Comparison of ENCODE assay signal across 8 mouse cellular contexts in genomic region chr2:31139991-31140771, GRCm38 (mm10). TPM values are rescaled to one million over a fixed set of nuclear protein-coding genes. Genes with fewer than 3 reads are reported as not detected.
DNase-seq lines count a peak whose midpoint lies in the region; ATAC-seq and TF ChIP-seq lines count a peak whose summit lies in the region.

No protein-coding gene starts in this region.

- H3K9ac ChIP-seq in kidney, embryonic 14.5 days (ENCODE audit: low read depth, low read length), result no peak overlapping the region; the same call in 1 of the 2 replicates
- H3K9ac ChIP-seq in hindbrain, embryonic 16.5 days (ENCODE audit: low read depth, low read length), result peak overlapping the region; percentile 97
- peak overlapping the region; percentile 96; the same call in 1 of the 2 replicates for H3K9ac ChIP-seq in midbrain, embryonic 16.5 days (ENCODE audit: low read depth, low read length)

- peak overlapping the region; percentile 88; the same call in 1 of the 2 replicates for H3K4me3 ChIP-seq in kidney, embryonic 14.5 days (ENCODE audit: low read length)
- H3K4me3 ChIP-seq in cortical plate, adult 2 months (ENCODE audit: insufficient read depth, low read length), result peak overlapping the region; percentile 97
- peak overlapping the region; percentile 94 for H3K4me3 ChIP-seq in hindbrain, embryonic 16.5 days (ENCODE audit: low read length)
- peak overlapping the region; percentile 75 for H3K4me3 ChIP-seq in midbrain, embryonic 16.5 days (ENCODE audit: low read depth, low read length)

- H3K4me1 ChIP-seq in kidney, embryonic 14.5 days (ENCODE audit: control insufficient read depth, insufficient read depth, low read length), result peaks cover 14% of the 10 kb centered on the region; the same call in 1 of the 2 replicates
- H3K4me1 ChIP-seq in cortical plate, adult 2 months (ENCODE audit: control insufficient read depth, insufficient read depth, low read length), result peaks cover 2% of the 10 kb centered on the region; the same call in 1 of the 2 replicates
- peaks cover 11% of the 10 kb centered on the region for H3K4me1 ChIP-seq in hindbrain, embryonic 16.5 days (ENCODE audit: control insufficient read depth, insufficient read depth, low read depth, low read length)
- peaks cover 10% of the 10 kb centered on the region for H3K4me1 ChIP-seq in midbrain, embryonic 16.5 days (ENCODE audit: control insufficient read depth, insufficient read depth, low read length)

- TF ChIP-seq CTCF in cortical plate, adult 2 months (IDR thresholded peaks at IDR 0.05; ENCODE audit: extremely low read depth, insufficient read depth, low read length), result no peak

- no peaks in the 10 kb centered on the region for H3K9me3 ChIP-seq in kidney, embryonic 14.5 days (ENCODE audit: control insufficient read depth, low read length)
- H3K9me3 ChIP-seq in hindbrain, embryonic 16.5 days (ENCODE audit: control insufficient read depth, low read length), result no peaks in the 10 kb centered on the region
- no peaks in the 10 kb centered on the region for H3K9me3 ChIP-seq in midbrain, embryonic 16.5 days (replicated peaks; ENCODE audit: control insufficient read depth, low read length, poor library complexity, severe bottlenecking)

- DNase-seq in kidney, postnatal 4 days, result no peak
- DNase-seq in natural killer cell, adult 2 months (ENCODE audit: low spot score in 2 of 2), result no peak
- DNase-seq in layer of hippocampus, adult 9-10 months (ENCODE audit: low spot score), result no peak
- DNase-seq in MN1 (ENCODE audit: low spot score), result no peak

- peak overlapping the region; percentile 90 for H3K4me2 ChIP-seq in kidney, embryonic 14.5 days (replicated peaks; ENCODE audit: low read depth, low read length)
- H3K4me2 ChIP-seq in hindbrain, embryonic 16.5 days (ENCODE audit: low read length), result peak overlapping the region; percentile 89
- peak overlapping the region; percentile 87 for H3K4me2 ChIP-seq in midbrain, embryonic 16.5 days (ENCODE audit: low read length)

- H3K27me3 ChIP-seq in kidney, embryonic 14.5 days (ENCODE audit: control insufficient read depth, insufficient read depth, low read length), result no peaks in the 10 kb centered on the region
- no peaks in the 10 kb centered on the region for H3K27me3 ChIP-seq in hindbrain, embryonic 16.5 days (replicated peaks; ENCODE audit: control insufficient read depth, insufficient read depth, low read length)
- no peaks in the 10 kb centered on the region for H3K27me3 ChIP-seq in midbrain, embryonic 16.5 days (ENCODE audit: control insufficient read depth, insufficient read depth, low read depth, low read length)

- no peak overlapping the region for H3K27ac ChIP-seq in kidney, embryonic 14.5 days (ENCODE audit: low read depth, low read length)
- H3K27ac ChIP-seq in cortical plate, adult 2 months (ENCODE audit: insufficient read depth, low read length), result no peak overlapping the region
- H3K27ac ChIP-seq in hindbrain, embryonic 16.5 days (ENCODE audit: low read depth, low read length), result no peak overlapping the region
- no peak overlapping the region for H3K27ac ChIP-seq in midbrain, embryonic 16.5 days (ENCODE audit: low read length)

- H3K36me3 ChIP-seq in kidney, embryonic 14.5 days (ENCODE audit: control insufficient read depth, insufficient read depth, low read length), result no peaks in the 10 kb centered on the region
- no peaks in the 10 kb centered on the region for H3K36me3 ChIP-seq in hindbrain, embryonic 16.5 days (ENCODE audit: control insufficient read depth, insufficient read depth, low read length)
- H3K36me3 ChIP-seq in midbrain, embryonic 16.5 days (ENCODE audit: control insufficient read depth, insufficient read depth, low read length), result no peaks in the 10 kb centered on the region

- no peak for ATAC-seq in kidney, embryonic 14.5 days (ENCODE audit: low FRiP score, low TSS enrichment)
- no peak for ATAC-seq in hindbrain, embryonic 16.5 days
- ATAC-seq in midbrain, embryonic 16.5 days, result no peak

- 79% methylated on average over 12 of the region's 12 CpGs for WGBS in kidney, embryonic 14.5 days
- 70% methylated on average over 12 of the region's 12 CpGs for WGBS in hindbrain, embryonic 16.5 days
- 81% methylated on average over 12 of the region's 12 CpGs for WGBS in midbrain, embryonic 16.5 days

- no peak for TF ChIP-seq POLR2A in cortical plate, adult 2 months (IDR thresholded peaks at IDR 0.05; ENCODE audit: extremely low read depth, insufficient read depth, low read length)

RNA-seq across cellular contexts. Expression of gene Fnbp1, which starts 1.6 kb away (rescaled TPM):
- polyA plus RNA-seq in kidney, embryonic 14.5 days (2014; fragmentation: Nextera tagmentation; extraction: Ambion mirVana), result 12.2 and 24.1 TPM in 2 replicates
- 125 and 126 TPM in 2 replicates for polyA plus RNA-seq in cortical plate, adult 2 months (2012; rRNA removed)
- polyA plus RNA-seq in hindbrain, embryonic 16.5 days (2015; fragmentation: Nextera tagmentation; extraction: Ambion mirVana), result 35.8 and 36.7 TPM in 2 replicates
- polyA plus RNA-seq in midbrain, embryonic 16.5 days (2015; fragmentation: Nextera tagmentation; extraction: Ambion mirVana), result 31.5 and 33.2 TPM in 2 replicates

RNA-seq across cellular contexts. Expression of gene Gpr107, which starts 11.9 kb away (rescaled TPM):
- 26.6 and 27.5 TPM in 2 replicates for polyA plus RNA-seq in kidney, embryonic 14.5 days (2014; fragmentation: Nextera tagmentation; extraction: Ambion mirVana)
- polyA plus RNA-seq in cortical plate, adult 2 months (2012; rRNA removed), result 26.8 and 28.2 TPM in 2 replicates
- 34.4 and 37.3 TPM in 2 replicates for polyA plus RNA-seq in hindbrain, embryonic 16.5 days (2015; fragmentation: Nextera tagmentation; extraction: Ambion mirVana)
- polyA plus RNA-seq in midbrain, embryonic 16.5 days (2015; fragmentation: Nextera tagmentation; extraction: Ambion mirVana), result 34.9 and 43.6 TPM in 2 replicates
